Mouse (Mus musculus) megakaryocyte, embryonic 14.5 days (primary cell): Measurements from ENCODE around the gene Afap1.

ENCODE experiments used
- FLI1 ChIP-seq: IDR thresholded peaks from 2 replicates; pipeline ENCODE4 v1.6.1; 2012; ENCODE audit warnings: low read length, inconsistent platforms, mixed read lengths
- GATA1 ChIP-seq: IDR thresholded peaks from 3 replicates; pipeline ENCODE4 v1.6.1; 2012; ENCODE audit warnings: mixed read lengths, low read length, inconsistent platforms, borderline replicate concordance

- no peak for TF ChIP-seq GATA1
- no peak for TF ChIP-seq FLI1
Observed at GRCm38 (mm10) chr5:35893093-35893804, at the start of gene Afap1.
